Mouse (Mus musculus) thymus, adult 2 months (tissue): Measurements from ENCODE around the gene Zfp384.

Experiments
- CTCF ChIP-seq: fragments of 200-500 bp; IDR thresholded peaks from 2 replicates; pipeline ENCODE4 v1.5.1; 2012; ENCODE audit warnings: mild to moderate bottlenecking, control low read depth, low read length, moderate library complexity, borderline replicate concordance; ENCODE audit not compliant: control insufficient read depth, poor library complexity, insufficient read depth; ENCODE audit errors: extremely low read depth
- POLR2A ChIP-seq: fragments of 200-500 bp; IDR thresholded peaks from 2 replicates; pipeline ENCODE4 v1.6.1; 2012; ENCODE audit warnings: mild to moderate bottlenecking, low read length, control low read depth, moderate library complexity; ENCODE audit not compliant: control insufficient read depth, poor library complexity, insufficient read depth; ENCODE audit errors: extremely low read depth

- TF ChIP-seq CTCF, result no peak
- no peak for TF ChIP-seq POLR2A
These were observed 44.3 kb upstream of the Zfp384 start for GRCm38 (mm10) chr6:124964638-124965037.
